Mouse (Mus musculus) kidney, adult 2 months (tissue): ENCODE measurements around the gene Apobr.

Experiments used
- CTCF ChIP-seq: fragments of 200-500 bp; conservative IDR thresholded peaks from 2 replicates; pipeline ENCODE4 v1.5.1; 2011; ENCODE audit warnings: low read depth, mild to moderate bottlenecking, control low read depth, low read length, moderate library complexity, mixed read lengths; ENCODE audit not compliant: insufficient read depth, insufficient read length
- POLR2A ChIP-seq: fragments of 200-500 bp; IDR thresholded peaks from one replicate; pipeline ENCODE4 v1.6.1; 2011; ENCODE audit warnings: low read depth, low read length, control low read depth

GRCm38 (mm10) chr7:126585717-126586116, 975 bp downstream of the Apobr start, which contains the start of gene Cln3:
- TF ChIP-seq CTCF (no peak), POLR2A (no peak)
